Mouse (Mus musculus) midbrain, embryonic 13.5 days (tissue): Measurements from ENCODE around the gene 4921507P07Rik. TPM values are rescaled to one million over a fixed set of nuclear protein-coding genes. Genes with fewer than 3 reads are reported as not detected.

Experiments
- ATAC-seq: fragments of 200-750 bp; cut with Nextera tagmentation; 2 replicates; pipeline ENCODE4 v1.8.0; 2017; ENCODE audit warnings: mild to moderate bottlenecking, moderate TSS enrichment, moderate library complexity
- H3K27ac ChIP-seq: fragments of 300-500 bp; sonication (generic); 2 replicates; pipeline ENCODE4 v1.5.1; 2015; ENCODE audit warnings: inconsistent platforms, mild to moderate bottlenecking, moderate library complexity
- H3K27me3 ChIP-seq: fragments of 300-500 bp; sonication (generic); 2 replicates; pipeline ENCODE4 v1.6.1; 2015; ENCODE audit warnings: mild to moderate bottlenecking, inconsistent platforms
- H3K36me3 ChIP-seq: fragments of 300-500 bp; sonication (generic); 2 replicates; pipeline ENCODE4 v1.6.1; 2015; ENCODE audit warnings: mild to moderate bottlenecking, inconsistent platforms
- H3K4me1 ChIP-seq: fragments of 300-500 bp; sonication (generic); replicated peaks from 2 replicates; pipeline ENCODE4 v1.6.1; 2015; ENCODE audit warnings: inconsistent platforms
- H3K4me2 ChIP-seq: fragments of 300-500 bp; sonication (generic); replicated peaks from 2 replicates; pipeline ENCODE4 v1.6.1; 2015; ENCODE audit warnings: moderate library complexity, mild to moderate bottlenecking, inconsistent platforms
- H3K4me3 ChIP-seq: fragments of 300-500 bp; sonication (generic); replicated peaks from 2 replicates; pipeline ENCODE4 v1.5.1; 2015; ENCODE audit warnings: mild to moderate bottlenecking, inconsistent platforms
- H3K9ac ChIP-seq: fragments of 300-500 bp; sonication (generic); replicated peaks from 2 replicates; pipeline ENCODE4 v1.6.1; 2015; ENCODE audit warnings: mild to moderate bottlenecking, inconsistent platforms
- H3K9me3 ChIP-seq: fragments of 300-500 bp; sonication (generic); 2 replicates; pipeline ENCODE4 v1.6.1; 2016; ENCODE audit warnings: mild to moderate bottlenecking, inconsistent platforms
- WGBS: fragments of 180-500 bp; shearing (Covaris S2); methylation state at CpG from one replicate; pipeline ENCODE4 v1.1.7; 2015; 5-methylcytosine and 5-hydroxymethylcytosine counted together
- microRNA-seq: library from miRNA; unstranded; fragments of <30 nt; microRNA quantifications from one replicate; pipeline ENCODE4, GENCODE M21; 2016
- polyA plus RNA-seq: library from polyadenylated mRNA; unstranded; fragments of >200 nt; fragmentation: Nextera tagmentation; extraction: Ambion mirVana; gene quantifications from 2 replicates; pipeline ENCODE4 v1.2.1, GENCODE M21; 2015

Gene 4921507P07Rik
- polyA plus RNA-seq, 1 experiment from 2014 or later = 1.9 TPM

- Histone ChIP-seq H3K9ac (no peak overlapping the region), H3K27ac (no peak overlapping the region), H3K4me1 (peaks cover 8% of the 10 kb centered on the region; the same call in 1 of the 2 replicates), H3K36me3 (no peaks in the 10 kb centered on the region), H3K4me3 (no peak overlapping the region), H3K27me3 (no peaks in the 10 kb centered on the region), H3K4me2 (no peak overlapping the region), H3K9me3 (no peaks in the 10 kb centered on the region)
- no peak for ATAC-seq
- WGBS = 22% methylated on average over 7 of the region's 7 CpGs
Observed at GRCm38 (mm10) chr6:50526597-50527024, 69.8 kb downstream of the 4921507P07Rik start.

DNA sequence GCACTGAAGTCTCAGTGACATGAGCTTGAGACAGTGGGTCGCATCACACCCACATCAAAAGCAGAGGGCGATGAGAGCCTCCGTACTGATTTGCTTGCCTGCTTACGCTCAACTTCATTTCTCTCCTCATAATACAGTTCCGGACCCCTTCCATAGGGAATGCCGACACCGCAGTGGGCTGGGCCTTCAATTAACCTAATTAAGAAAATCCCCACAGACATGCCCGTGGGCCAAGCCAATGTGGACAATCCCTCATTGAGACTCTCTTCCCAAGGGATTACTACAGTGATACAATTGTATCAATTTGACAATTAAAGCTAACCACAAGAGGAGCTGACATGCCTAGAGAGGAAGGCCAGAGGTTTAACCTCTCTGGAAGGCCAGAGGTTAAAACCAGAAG, 70.6 kb downstream of the 4921507P07Rik start:
- H3K36me3 ChIP-seq = no peaks in the 10 kb centered on the region
- no peaks in the 10 kb centered on the region for H3K27me3 ChIP-seq
- no peak overlapping the region for H3K9ac ChIP-seq
- H3K9me3 ChIP-seq = no peaks in the 10 kb centered on the region
- no peak overlapping the region for H3K4me2 ChIP-seq
- H3K27ac ChIP-seq = no peak overlapping the region
- peaks cover 8% of the 10 kb centered on the region; the same call in 1 of the 2 replicates for H3K4me1 ChIP-seq
- ATAC-seq = no peak
- H3K4me3 ChIP-seq = no peak overlapping the region
- WGBS = 67% methylated on average over 8 of the region's 8 CpGs

DNA sequence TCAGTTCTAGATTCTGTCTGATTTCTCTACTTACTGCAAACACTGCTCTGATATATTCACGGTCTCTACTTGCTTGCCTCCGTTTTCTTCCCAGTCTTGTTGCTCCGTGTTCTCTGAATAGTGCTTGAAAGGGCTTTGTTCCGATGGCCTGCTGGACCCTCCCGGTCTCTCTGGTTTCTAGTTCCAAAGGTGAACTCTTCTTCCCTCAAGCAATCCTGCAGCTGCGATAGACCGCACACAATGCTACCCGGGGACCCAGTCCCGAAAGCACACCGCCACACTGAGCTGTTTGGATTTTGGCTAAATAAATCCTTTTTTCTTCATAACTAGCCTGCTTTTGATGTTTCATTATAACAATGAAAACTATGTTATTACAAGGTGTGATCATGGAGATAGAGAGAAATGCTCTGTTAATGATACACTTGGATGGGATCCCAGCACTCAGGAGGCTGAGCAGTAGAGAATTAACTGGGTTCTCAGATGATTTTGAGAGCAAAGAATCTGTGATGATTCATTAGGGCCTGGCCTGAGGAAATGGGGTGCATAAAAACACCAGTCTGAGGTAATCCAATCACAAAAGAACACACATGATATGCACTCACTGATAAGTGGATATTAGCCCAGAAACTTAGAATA, 72.1 kb downstream of the 4921507P07Rik start:
- Histone ChIP-seq H3K9me3 (no peaks in the 10 kb centered on the region), H3K4me2 (no peak overlapping the region), H3K27me3 (no peaks in the 10 kb centered on the region), H3K36me3 (no peaks in the 10 kb centered on the region), H3K9ac (no peak overlapping the region), H3K4me1 (peaks cover 8% of the 10 kb centered on the region; the same call in 1 of the 2 replicates), H3K4me3 (no peak overlapping the region), H3K27ac (no peak overlapping the region)
- 86% methylated on average over 10 of the region's 10 CpGs for WGBS
- ATAC-seq = no peak

Small RNA genes lying within 50 kb of the gene (microRNA-seq; reads per million reads assigned to microRNA genes)
- not detected for gene Mir6371

Other genes with a start within 250 kb of the 4921507P07Rik start
- 6.7 and 8.6 TPM in 2 replicates for gene Osbpl3, start 140.4 kb downstream of the 4921507P07Rik start, polyA plus RNA-seq
- 66.0 and 73.9 TPM in 2 replicates for gene Cycs, start 30.1 kb downstream of the 4921507P07Rik start, polyA plus RNA-seq
- 0.94 TPM in 1 of 2 replicates, not detected in the other for gene Npvf, start 57.8 kb upstream of the 4921507P07Rik start, polyA plus RNA-seq